Mouse (Mus musculus) kidney, adult 2 months (tissue): ENCODE data around the gene Slco1a5.
"Not testable (repeated sequence)": the region's sequence is repeated elsewhere in the genome, so short reads cannot be mapped to it uniquely, and the experiment has no call there.

Experiments used
- CTCF ChIP-seq: fragments of 200-500 bp; conservative IDR thresholded peaks from 2 replicates; pipeline ENCODE4 v1.5.1; 2011; ENCODE audit warnings: low read depth, mild to moderate bottlenecking, control low read depth, low read length, moderate library complexity, mixed read lengths; ENCODE audit not compliant: insufficient read depth, insufficient read length
- POLR2A ChIP-seq: fragments of 200-500 bp; IDR thresholded peaks from one replicate; pipeline ENCODE4 v1.6.1; 2011; ENCODE audit warnings: low read depth, low read length, control low read depth

- TF ChIP-seq POLR2A, CTCF: not testable (repeated sequence)
These were observed 29.3 kb upstream of the Slco1a5 start for GRCm38 (mm10) chr6:142352099-142352498.
